Mouse (Mus musculus): Measurements from ENCODE around the gene Sec1.

- TF ChIP-seq TAL1 (IDR thresholded peaks at IDR 0.05; ENCODE audit: low read length) (no peak), GATA1 (IDR thresholded peaks at IDR 0.05; ENCODE audit: low read length) (no peak)
Measured at GRCm38 (mm10) chr7:45646671-45647070, 47.5 kb downstream of the Sec1 start.
